Mouse (Mus musculus) lung, adult 18-20 months (tissue): ENCODE measurements around the gene Tmem95.

Experiments used
- DNase-seq, 2 experiments: peaks; one replicate each; pipeline ENCODE4 v3.0.0; 2022; ENCODE audit warnings: mixed read lengths in 2 of 2

Gene Tmem95

DNA sequence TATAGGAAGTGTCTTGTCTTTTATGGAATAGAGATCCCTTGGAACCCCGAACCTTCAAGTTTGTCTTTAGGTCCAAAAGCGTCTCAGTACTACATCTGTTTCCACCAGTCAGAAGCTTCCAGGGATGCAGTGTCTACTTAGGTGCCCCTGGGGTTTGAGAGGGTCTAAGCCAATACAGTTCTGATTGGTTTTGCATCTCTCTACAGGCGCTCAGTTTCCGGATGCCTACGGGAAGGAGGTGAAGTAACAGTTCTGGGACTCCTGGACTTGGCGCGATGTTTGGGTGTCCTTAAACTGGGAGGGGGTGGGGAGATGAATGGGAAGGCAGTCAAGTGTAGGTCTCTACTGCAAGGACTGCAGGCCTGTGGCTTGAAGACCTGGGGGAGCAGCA lies 39.1 kb downstream of the Tmem95 start:
- peak; percentile 27 to 48 for DNase-seq

DNA sequence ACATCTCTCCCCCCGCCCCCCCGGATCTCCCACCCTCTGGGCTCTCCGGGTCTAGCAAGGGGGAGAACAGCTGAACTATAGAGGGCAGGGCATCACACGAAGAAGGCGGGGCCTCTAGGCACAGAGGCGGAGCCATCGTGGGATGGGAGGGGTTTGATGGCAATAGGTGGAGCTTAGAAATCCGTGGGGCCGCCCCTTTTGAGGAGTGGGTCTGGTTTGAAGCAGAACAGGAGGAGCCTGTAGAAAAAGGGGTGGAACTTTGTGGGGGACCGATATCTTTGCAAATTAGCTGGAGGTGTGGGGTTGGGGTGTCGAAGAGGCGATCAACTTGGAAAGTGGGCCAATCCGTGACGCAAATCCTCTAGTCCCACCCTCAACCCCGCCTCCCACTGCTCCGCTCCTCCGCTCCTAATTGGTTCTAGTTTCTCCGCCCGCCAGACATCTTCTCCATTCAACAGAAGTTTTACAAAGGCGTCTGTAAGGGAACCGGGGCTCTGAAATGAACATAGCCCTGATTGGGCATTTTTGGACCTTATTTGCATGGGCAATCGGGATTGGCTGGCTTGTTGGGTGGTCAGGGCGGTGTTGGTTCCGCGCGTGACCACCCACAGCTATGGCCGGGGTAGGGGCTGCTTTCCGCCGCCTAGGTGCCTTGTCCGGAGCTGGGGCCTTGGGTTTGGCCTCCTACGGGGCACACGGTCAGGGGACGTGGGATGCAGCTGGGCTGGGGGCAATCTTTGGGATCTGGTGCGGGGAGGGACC lies 39.7 kb downstream of the Tmem95 start, which contains the start of gene Tmem256:
Tmem256 (plus strand) TSS at position 563 of the 762 bp plus-strand sequence.
- DNase-seq: peak; percentile 97 to 98

DNA sequence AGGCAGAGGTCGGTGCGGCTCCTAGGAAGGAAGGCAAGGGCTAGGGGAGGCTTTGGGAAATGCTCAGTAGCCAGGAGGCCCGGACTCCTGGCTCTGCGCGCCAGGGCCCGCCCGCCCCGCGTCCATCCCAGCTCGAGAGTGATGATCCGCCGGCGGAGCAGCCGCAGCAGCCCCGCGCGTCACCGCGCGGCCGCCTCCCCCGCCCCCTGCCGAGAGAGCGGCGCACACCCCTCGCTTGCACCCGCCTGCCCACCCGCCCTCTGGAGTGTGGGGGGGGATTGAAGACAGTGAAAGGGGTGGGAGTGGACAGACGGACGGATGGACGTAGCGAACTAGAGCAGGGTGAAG lies 40.2 kb downstream of the Tmem95 start, which contains the start of gene Nlgn2:
Nlgn2 (minus strand) TSS at position 181 of the 348 bp plus-strand sequence.
- DNase-seq: no peak

DNA sequence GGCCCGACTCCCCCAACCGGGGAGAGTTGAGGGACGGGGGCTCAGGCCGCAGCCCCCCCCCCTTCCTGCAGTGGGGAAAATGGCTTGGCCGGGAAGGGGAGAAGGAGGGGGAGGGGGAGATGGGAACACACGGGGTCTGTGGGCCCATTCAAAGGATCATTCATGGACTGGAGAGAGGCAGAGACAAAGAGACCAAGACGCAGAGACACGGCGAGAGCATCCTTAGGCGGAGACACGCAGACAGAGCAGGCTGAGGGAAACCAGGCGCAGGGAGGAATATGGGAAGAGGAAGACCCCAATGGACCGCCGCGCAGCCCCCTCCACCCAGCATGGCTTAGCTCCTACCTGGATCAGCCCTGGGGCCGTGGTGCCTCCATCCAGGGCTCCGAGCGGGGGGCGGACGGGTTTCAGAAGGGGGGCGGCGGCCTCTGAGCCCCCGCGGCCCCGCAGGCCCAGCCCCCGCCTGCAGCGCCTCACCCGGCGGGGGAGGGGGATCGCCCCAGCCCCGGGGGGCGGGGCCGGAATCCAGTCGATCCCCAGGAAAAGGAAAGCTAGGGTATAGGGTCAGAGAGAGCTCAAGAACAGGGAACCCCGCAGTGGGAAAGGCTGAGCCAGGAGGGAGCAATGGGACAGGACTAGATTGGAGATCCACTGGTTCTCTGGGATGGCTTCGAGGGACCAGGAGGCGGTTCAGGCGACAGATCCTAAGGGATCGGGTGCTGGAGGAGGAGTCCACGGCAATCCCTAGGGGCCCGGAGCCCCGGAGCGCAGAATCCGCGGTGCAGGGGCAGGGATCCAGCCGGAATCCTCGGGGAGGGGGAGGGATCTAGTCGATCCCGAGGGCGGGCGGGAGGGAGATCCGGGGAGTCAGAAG lies 40.9 kb downstream of the Tmem95 start:
- peak; percentile 29 to 44 for DNase-seq

DNA sequence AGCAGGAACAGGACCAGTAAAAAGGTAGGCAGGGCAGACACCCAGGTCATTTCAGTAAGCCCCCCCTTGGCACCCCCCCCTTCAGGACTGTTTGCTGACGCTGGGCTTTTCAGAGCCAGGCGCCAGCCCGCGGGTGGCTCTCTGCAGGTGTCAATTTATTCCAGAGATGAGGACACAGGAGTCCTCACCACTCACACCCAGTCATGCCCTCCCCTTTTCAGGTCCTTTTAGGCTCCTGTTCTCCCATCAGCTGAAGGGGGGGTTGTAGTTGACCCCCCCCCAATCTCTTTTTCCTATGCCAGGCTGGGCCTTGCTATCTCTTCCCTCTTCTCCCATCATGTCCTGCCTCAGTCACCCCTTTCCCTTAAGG lies 41.9 kb downstream of the Tmem95 start:
- no peak for DNase-seq

DNA sequence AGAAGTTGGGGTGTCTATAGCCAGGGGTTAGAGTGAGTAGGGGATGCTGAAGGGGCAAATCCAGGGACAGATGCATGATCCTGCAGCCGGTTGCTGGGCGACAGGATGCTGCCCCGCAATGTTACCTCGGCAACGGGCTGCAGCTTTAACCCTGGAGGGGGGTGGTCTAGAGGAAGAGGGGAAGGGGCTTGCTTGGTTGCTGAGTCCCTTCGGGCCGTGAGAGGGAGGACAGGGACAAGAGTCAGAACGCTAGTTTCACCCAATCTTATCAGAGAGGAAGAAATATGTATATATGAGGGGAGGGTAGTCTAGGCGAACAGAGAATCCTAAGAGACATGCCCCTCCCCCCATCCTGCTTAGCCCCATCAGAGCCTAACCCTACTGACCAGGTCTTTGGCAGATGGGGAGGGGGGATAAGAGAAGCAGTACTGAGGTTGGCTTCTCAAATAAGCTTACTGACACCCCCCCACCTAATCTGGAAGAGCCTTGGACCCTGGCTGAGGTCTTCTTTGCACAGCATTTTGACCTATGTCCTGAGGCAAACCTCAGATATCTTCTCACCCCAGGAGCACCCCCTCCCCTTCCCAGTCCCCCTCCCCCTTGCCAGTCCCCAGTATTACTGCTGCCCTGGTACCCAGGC lies 42.4 kb downstream of the Tmem95 start:
- DNase-seq: no peak

DNA sequence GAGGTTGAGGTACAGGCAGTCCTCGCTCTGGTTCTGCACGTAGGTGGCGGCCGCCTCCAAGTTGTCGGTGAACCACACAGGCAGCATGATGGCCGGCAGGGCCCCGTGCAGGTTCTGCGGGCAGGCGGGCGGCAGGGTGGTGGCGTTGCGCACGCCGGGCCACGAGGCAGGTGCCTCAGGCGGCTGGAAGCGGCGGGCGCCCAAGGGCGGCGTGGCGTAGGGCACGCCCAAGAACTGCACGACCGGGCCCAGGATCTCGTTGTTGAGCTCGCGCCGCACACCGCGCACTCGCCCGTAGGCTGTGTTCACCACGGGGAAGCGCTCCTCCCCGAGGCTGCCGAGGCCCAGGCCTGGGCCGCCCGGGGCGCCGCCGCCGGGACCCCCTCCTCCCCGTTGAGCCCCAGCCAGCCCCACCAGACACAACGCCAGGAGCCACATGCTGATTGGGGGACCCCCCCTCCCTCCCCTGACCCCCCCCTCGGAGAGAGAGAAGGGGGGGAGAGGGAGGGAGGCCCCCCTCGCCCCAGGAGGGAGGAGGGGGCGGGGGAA lies 43.7 kb downstream of the Tmem95 start:
- peak; percentile 27 to 47 for DNase-seq

DNA sequence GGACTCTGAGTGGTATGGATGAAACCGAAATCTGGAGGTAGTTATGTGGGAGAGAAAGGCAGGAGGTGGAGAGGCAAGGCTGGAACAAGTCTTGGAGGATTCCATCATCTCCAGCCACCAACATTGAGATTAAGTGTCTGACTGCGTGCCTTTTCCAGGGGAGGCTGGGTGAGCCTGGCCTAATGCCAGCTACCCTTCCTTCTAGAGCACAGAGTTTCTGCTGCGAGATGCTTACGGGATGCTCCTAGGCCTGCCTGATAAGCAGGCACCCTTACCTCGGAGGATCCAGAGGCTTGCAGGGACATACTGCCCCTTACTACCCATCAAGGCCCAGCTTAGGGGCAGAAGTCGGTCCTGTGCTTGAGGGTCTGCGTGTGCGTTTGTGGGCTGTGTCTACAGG lies 44.3 kb downstream of the Tmem95 start:
- no peak for DNase-seq

DNA sequence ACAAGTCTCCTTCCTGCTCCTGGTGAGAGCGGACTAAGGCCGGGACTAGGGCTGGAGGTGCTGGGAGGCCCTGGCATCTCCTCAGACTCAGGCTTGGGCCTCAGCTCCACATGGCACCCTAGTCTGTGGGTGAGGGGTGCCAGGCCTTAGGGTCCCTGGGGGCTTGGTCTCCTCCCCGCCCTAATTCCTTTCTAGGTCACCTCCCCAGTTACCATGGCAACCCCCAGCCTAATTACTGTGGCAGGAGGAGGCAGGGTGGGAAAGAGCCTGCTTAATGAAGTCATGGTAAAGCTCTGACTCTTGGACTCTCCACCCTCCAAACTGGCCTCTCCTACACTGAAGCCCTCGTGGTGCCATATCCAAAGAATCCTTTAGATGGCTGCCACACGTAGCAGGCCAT lies 49.0 kb downstream of the Tmem95 start:
- DNase-seq: no peak
